Mouse (Mus musculus) embryo, embryonic 11 days (tissue): Measurements from ENCODE around the gene Zfp667.
"Not testable (repeated sequence)": the region's sequence is repeated elsewhere in the genome, so short reads cannot be mapped to it uniquely, and the experiment has no call there.

Source experiments
- DNase-seq: peaks from one replicate; pipeline ENCODE4 v3.0.0-alpha.2; 2015

Zfp667 gene

DNA sequence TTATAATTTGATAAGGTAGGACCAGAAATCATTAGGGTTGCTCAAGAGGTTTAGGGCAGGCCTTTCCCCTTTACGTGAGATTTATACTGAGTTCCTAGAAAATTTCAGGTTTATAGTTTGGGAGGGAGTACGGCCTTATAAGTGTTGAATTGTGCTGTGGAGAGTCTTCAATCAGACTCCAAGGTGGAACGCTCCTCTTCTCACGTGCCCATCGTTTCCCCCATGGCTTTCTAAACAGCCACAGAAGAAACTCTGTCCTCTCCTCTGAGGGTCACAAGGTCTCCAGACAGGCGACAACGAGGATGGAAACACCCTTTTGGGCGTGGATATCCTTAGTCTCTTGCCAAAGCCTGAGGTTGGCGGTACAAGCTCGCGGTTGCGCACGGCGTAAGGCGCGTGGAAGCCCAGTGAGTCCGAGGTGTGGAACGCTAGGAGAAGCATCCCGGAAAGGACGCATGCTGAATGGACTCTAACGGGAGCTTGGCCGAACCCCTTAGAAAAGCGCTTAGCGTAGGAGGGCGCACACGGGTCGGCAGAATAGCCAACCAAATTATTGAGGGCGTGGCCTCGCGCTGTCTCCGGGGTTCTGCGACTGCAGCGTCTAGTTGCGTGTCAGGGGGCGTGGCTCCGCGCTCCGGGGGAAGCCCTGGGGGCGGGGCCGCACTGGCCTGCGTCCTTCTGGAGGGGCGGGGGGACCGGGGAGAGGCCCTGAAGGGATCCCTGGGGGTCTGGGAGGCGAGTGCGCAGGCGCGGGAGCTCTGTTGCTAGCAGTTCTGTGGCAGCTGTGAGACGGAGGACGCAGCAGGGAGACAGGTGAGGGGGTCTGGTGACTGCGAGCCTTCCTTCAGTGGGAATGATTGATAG lies at the start of gene Zfp667:
Gene Zfp667 (plus strand): TSS at position 738 of the 864 bp plus-strand sequence.
- peak; percentile 99 for DNase-seq

DNA sequence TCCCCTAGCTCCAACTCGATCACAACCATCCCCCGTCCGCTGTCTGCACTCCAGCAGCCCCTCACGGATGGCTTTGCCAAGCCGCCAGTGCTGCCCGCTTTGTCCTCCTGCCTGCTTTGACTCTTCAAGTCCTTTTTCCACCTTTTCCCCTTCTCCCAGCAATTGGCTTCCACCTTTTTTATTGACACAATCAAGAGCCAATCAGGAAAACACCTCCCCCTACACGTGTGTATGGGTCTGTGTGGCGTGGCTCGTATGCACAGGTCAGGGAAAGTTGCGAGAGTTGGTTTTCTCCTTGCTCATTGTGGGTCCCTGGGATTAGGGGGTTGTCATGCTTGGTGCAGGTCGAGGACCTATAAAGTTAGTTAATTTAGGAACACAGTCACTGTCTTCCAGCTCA lies 46.6 kb upstream of the Zfp667 start:
- no peak for DNase-seq

DNA sequence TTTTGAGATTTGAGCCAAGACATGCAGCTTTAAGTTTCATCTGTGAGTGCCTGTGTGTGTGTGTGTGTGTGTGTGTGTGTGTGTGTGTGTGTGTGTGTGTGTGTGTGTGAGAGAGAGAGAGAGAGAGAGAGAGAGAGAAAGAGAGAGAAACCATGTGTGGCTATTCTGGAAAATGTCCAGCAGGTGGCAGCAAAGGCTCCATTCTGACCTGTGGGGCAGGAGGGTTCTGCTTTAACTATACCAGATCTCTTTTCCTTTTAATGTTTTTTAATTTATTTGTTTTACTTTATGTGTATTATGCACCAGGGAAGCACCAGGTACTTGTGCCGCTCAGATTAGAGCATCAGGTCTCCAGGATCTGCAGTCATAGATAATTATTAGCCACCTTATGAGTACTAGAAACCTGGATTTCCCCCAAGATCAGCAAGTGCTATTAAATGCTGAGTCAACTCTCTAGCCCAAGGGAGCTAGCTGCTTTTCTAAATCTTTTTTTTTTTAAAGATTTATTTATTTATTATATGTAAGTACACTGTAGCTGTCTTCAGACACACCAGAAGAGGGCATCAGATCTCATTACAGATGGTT lies 45.4 kb upstream of the Zfp667 start:
- DNase-seq, result peak; percentile 52

DNA sequence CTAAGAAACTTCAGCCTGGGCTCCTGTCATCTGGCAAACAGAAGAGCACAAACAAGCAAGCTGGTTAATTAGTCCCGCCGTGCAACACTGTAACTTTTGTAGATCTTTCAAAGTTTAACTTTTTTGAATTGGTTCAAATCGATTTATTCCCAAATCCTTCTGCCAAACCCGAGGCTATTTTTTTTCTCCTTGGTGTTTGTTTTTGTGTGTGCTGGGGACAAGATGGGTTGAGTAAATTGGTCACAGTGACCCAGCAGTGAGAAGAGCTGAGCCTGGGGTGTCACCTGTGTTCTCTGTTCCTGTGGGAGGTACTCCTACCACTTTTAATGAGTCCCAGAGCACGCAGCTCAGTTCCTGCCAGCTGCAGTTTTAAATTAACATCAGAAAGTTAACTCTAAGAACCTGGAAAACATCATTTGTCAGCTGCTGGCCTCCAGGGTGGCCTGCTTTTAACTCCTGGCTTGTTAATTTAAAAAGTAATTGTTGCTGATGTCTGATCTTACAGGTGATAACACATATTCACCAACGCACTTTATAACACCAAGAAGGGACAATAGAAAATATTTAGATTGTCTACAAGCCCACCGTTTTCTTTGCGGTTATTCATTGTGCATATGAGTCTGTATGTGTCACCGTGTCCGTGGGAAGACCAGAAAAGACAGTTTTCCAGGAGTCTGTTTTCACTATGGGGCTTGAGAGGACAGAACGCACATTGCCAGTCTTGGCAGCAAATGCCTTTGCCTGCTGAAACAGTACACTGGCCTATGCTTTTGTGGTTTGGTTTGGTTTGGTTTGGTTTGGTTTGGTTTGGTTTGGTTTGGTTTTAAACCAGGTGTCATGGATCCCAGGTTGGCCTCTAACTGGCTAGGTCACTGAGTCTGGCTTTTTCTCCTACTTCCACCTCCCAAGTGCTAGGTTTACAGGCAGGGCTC lies 41.8 kb upstream of the Zfp667 start:
- peak; percentile 8 for DNase-seq

DNA sequence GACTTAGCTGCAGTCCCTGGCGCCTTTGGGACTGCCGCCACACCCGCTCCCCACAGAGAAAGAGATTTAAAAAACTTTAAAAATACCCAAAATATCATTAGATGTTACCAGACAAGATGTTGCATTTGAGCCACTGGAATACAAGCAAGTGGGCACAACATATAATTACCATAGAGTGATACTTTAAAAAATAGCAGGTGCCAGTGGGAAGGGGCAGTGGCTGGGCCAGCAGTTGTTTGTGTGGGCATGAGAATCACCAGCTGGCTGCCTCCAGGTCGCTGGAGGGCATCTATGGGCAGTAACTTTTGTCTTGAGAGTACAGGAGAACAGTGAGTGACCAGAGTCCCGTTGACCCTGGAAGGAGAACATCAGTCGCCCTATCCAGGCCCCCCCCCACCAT lies 34.0 kb upstream of the Zfp667 start, which contains the start of gene Epp13:
Gene Epp13 (plus strand): TSS at position 301 of the 400 bp plus-strand sequence.
- DNase-seq, result no peak

DNA sequence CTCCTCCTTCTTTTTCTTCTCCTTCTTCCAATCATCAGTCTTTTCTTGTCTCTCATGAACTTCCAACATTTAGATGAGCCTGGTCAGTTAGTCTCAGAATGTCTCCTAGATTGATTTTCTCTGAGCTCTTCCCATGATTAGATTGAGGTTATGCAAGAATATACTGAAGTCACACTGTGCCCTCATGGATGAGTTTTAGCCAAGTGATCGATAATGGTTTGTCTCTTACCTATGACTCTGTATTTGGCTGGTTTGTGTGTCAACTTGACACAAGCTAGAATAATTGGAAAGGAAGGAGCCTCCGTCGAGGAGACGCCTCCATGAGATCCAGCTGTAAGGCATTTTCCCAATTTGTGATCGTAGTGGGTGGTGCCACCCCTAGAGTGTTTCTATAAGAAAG lies 31.9 kb upstream of the Zfp667 start:
- DNase-seq, result no peak

DNA sequence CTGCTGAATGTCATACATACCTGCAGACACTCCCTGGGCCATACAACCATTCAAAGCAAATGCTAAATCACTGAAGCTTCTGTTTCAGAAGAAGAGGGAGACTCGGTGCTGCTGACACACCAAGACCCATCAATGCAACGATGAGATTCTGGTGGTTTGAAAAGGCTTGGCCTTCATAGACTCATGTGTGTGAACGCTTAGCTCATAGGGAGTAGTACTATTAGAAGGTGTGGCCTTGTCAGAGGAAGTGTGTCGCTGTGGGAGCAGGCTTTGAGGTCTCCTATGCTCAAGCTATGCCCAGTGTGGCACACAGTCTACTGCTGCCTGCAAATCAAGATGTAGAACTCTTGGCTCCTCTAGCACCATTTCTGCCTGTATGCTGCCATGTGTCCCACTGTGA lies 29.0 kb upstream of the Zfp667 start:
- no peak for DNase-seq

DNA sequence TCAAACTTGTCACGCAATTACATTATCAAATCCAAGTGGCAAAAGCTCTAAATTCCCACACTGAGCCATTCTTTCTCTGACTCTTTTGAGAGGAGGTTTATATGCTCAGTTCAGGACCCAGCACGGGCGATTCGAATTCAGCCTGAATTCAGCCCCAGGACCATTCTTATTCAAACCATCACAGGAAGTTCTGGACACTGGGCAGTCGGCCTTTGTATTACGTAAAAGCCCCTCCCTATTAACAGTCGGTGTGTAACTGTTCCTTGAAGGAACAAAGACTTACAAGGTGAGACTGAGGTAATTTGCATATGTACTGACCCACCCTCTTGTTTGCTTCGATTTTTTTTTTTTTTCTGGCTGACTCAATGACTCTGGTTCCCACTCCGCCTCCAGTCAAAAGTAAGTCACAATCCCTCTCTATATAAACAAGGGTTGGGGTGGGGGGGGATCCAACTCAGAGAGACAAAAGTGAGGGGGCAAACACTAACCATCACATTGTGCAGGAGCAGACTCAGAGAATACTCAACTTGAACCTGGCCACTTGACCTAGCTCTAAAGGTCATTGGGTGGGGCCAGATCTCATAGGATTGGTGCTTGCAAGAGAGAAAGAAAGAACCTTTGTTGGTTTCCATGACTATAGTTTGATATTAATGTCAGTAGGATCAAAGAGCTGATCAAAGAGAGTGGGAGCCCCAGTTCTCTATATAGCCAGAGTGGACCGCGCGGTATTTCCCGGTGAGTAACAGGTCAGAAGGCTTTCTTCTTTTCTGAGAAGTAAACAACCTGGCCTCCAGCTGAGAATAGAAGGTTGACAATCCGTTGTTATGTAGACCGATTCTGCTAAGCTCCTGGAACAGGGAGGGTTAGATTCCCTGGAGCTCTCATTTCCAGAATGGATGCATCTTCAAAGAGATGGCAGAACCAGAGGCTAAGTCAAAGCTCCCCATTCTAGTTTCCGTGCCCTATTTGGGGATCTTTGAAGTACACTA lies 27.9 kb upstream of the Zfp667 start:
- no peak for DNase-seq

DNA sequence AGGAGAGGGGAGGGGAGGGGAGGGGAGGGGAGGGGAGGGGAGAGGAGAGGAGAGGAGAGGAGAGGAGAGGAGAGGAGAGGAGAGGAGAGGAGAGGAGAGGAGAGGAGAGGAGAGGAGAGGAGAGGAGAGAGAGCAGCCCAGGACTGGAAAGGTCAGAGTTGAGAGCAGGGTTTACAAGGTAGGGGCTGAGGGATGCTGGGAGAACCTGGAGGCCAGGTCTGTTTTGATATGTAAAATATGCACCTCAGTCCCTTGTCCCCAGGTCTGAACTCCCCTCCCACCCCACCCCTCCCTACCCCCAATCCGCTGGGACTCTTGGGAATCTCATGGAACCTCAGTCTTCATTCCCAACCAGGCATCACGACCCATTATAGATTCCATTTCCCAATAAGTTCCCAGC lies 26.4 kb upstream of the Zfp667 start:
- DNase-seq, result not testable (repeated sequence)

DNA sequence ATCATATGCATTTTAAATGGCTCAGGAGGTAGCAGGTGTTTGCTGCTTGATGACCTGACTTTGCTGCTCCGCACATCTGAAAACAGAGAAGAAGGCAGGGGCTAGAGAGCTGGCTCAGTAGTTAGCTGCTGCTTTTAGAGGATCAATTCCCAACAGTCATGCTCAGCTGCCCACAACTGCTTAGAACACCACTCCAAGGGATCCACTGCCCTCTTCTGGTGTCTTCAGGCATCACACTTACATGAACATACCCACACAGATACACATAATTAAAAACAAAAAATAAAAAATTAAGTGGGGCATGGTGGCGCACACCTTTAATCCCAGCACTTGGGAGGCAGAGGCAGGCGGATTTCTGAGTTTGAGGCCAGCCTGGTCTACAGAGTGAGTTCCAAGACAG lies 24.3 kb upstream of the Zfp667 start:
- no peak for DNase-seq

DNA sequence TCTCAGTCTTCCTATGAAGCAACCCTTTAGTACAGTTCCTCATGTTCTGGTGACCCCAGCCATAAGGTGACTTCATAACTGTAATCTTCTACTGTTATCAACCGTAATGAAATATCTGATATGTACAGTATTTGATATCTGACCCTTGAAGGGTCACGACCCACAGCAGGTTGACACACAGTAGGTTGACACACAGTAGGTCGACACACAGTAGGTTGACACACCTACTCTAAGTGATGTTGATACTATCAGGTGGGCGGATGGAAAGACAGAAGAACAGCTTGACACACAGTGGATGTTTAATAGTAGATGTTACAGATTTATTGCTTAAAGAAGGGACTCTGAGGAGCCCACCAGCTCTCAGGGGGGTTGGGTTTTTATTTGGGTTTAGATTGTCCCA lies 23.4 kb upstream of the Zfp667 start:
- DNase-seq, result no peak

DNA sequence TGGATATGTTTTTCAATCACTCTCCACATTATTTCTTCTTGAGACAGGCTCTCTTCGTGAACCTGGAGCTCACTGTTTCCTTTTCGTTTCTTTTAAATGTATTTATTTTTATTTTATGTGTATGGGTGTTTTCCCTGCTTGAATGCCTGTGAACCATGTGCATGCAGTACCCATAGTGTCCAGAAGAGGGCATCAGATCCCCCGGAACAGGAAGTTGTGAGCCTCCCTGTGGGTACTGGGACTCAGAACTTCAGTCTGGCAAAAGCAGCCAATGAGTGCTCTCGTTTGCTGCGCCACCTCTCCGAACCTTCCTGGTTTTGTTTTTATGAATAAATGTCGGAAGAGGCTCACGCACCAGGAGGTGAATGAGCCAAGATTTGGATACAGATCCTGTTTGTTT lies 20.7 kb upstream of the Zfp667 start:
- no peak for DNase-seq

DNA sequence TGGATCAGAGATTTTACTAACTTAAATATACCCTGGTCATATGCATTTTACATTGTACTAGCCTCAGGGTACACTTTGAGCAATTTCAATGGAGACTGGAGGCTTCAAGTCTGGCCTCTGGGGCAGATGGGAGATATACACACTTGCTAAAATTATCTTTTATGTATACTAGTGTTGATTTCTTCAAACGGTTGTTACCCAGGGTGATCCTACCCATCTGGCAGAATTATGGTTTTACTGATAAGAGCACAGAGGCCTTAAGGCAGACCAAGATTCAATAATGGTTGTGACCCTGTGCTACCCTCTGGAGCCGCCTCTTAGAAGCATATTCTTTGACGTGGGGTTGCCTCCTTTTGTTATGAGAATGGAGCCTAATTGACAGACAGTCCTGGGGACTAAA lies 8.5 kb upstream of the Zfp667 start:
- no peak for DNase-seq

DNA sequence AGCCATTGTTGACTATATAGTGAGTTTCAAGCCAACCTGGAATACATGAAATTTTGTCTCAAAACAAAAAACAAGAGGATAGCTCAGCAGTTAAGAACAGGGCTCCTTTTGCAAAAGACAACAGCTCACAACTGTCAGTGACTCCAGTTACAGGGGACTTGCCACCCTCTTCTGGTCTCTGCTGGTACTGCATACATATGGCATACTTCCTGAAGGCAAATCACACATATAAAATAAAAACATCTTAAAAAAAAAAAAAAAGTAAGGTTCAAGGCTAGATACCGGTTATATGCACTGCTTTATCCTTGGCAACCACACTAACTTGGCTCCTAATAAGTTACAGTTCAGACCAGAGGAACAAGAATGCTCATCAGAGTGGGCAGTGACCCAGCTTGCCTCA lies 3.6 kb upstream of the Zfp667 start:
- DNase-seq, result peak; percentile 82

DNA sequence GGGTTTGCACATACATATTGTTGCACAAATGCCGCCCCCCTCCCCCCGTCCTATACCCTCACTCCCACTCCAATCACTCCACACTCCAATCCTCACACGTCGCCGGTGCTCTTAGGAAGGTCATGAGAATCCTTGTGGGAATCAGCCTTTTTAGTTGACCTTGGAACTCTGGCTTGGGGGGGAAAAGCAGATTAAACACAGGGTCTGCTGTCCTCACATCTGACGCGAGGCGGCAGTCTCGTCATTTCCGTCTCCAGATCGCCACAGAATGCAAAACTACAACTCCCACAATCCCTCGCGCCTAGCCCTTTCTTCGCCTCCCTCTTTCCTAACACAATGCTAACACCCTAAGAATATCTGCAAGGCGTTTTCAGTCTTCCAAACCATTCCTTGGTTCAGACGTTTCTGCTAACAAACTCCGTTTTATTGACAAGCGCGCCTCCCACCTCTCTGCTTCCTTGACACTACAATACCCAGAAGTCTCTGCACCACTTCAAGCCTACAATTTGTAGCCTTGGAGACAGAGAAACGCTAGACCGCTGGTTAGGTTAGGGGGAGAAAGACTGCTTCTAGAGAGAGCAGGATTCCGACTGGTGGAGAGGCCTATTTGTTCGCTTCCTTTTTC lies 2.8 kb upstream of the Zfp667 start:
- peak; percentile 90 for DNase-seq

DNA sequence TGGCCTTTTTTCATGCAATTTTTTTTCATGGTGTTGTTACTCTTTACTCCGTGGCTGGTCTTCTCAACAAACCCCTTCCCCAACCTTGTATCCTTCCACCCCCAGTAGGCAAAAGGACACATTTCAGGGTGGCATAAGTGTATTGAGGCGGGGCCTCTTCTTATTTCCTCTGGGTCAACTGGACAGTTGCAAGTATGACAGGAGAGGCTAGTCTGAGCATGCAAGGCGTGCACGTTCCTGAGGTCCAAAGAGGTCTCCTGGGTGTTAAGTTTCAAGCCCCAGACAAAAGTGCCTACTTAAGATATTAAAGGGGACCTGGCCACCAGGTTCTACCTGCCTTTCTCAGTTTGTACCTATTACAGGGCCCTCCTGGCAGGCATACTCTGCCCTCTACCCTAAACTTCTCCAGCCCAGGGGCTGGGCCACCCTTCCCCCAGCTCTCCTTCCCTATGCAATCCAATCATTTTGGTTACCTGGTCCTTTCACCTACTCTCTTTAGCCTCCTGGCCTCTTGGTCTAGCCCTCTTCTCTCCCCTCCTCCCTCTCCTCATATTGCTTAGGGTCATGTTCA lies 1.9 kb upstream of the Zfp667 start:
- no peak for DNase-seq

DNA sequence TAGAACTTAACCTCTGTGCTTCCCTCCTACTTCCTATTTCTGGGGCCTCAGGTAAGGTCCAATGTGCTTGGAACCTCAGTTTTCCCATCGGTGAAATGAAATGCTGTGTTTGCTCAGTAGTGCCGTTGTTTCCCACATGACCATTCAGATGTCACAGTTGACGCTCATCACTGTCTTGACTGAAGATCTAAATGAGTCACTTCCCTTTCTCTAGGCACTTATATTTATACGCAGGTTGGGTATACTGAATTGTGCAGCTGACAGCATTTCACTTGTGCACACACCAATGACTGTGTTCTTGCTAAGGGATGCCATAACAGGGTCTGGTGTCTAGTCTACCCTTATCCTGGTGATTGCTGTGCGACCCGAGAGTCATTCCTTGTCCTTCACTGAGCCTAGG lies 1.0 kb upstream of the Zfp667 start:
- no peak for DNase-seq

DNA sequence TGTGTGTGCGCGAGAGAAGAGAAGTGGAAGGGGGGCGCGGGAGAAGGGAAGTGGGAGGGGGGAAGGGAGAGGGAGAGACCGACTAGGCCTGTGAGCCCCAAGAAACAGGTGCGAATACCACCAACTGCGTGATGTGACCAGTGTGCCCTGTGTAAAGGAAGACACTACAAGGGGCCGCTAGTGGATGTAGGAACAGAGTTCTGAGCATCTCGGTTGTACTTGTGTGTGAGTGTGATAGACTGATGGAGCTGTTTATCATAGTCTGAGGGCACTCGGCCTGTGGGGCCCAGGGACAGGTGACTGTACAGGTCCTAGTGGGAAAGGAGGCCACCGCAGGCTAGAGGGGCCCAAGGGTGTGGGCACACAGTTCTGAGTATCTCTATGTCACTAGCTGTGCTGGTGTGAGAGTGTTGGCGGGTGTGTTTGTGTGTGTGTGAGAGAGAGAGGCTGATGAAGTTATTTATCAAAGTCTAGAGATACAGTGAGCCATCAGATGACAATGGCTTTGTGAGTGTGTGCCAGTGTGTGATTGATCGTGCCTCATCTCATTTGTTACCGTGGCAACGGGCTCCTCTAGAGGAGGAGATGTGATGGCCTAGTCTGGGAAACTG lies 647 bp downstream of the Zfp667 start:
- peak; percentile 60 for DNase-seq

DNA sequence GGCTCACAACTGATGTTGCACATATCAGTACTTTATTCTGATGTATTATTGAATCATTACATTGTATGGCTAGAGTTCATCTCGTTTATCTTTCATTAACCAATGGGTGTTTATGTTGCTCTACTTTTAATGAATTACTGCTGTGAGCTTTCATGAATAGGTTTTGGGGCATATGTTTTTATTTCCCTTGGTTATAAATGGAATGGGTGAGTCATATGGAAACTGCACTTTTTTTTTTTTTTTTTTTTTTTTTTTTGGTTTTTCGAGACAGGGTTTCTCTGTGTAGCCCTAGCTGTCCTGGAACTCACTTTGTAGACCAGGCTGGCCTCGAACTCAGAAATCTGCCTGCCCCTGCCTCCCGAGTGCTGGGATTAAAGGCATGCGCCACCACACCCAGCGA lies 4.7 kb downstream of the Zfp667 start:
- DNase-seq, result not testable (repeated sequence)

DNA sequence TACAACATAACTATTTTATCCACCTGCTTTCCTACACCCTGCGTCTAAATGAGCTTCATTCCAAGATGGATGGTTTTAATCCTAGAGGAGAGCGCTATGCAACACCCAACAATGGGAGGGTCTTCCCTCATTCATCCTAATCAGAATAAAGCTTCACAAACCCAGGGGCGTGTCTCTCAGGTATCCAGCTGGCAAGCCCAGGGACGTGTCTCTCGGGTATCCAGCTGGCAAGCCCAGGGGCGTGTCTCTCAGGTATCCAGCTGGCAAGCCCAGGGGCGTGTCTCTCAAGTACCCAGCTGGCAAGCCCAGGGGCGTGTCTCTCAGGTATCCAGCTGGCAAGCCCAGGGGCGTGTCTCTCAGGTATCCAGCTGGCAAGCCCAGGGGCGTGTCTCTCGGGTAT lies 14.4 kb downstream of the Zfp667 start:
- DNase-seq, result not testable (repeated sequence)
